Mouse (Mus musculus) heart, embryonic 12.5 days (tissue): ENCODE data around the gene Tspan13. TPM values are rescaled to one million over a fixed set of nuclear protein-coding genes. Genes with fewer than 3 reads are reported as not detected.
A peak's percentile ranks its signal among the peaks of the same experiment; 100 is the strongest.

Experiments
- ATAC-seq: fragments of 200-750 bp; cut with Nextera tagmentation; 2 replicates; pipeline ENCODE4 v1.8.0; 2017; ENCODE audit warnings: moderate TSS enrichment, moderate library complexity; ENCODE audit not compliant: insufficient number of reproducible peaks, low FRiP score
- H3K27ac ChIP-seq: fragments of 300-500 bp; sonication (generic); 2 replicates; pipeline ENCODE4 v1.5.1; 2016; ENCODE audit warnings: mild to moderate bottlenecking, moderate library complexity; ENCODE audit not compliant: poor library complexity, severe bottlenecking
- H3K27me3 ChIP-seq: fragments of 300-500 bp; sonication (generic); replicated peaks from 2 replicates; pipeline ENCODE4 v1.6.1; 2016; ENCODE audit warnings: mild to moderate bottlenecking, moderate library complexity
- H3K36me3 ChIP-seq: fragments of 300-500 bp; sonication (generic); 2 replicates; pipeline ENCODE4 v1.6.1; 2016; ENCODE audit warnings: mild to moderate bottlenecking, moderate library complexity
- H3K4me1 ChIP-seq: fragments of 300-500 bp; sonication (generic); replicated peaks from 2 replicates; pipeline ENCODE4 v1.6.1; 2016; ENCODE audit warnings: mild to moderate bottlenecking
- H3K4me2 ChIP-seq: fragments of 300-500 bp; sonication (generic); 2 replicates; pipeline ENCODE4 v1.6.1; 2016; ENCODE audit warnings: mild to moderate bottlenecking, moderate library complexity
- H3K4me3 ChIP-seq: fragments of 300-500 bp; sonication (generic); 2 replicates; pipeline ENCODE4 v1.5.1; 2016; ENCODE audit warnings: mild to moderate bottlenecking
- H3K9ac ChIP-seq: fragments of 300-500 bp; sonication (generic); 2 replicates; pipeline ENCODE4 v1.6.1; 2016; ENCODE audit warnings: mild to moderate bottlenecking, moderate library complexity
- H3K9me3 ChIP-seq: fragments of 300-500 bp; sonication (generic); replicated peaks from 2 replicates; pipeline ENCODE4 v1.6.1; 2016; ENCODE audit warnings: mild to moderate bottlenecking, moderate library complexity
- WGBS: fragments of 180-500 bp; shearing (Covaris S2); methylation state at CpG from one replicate; pipeline ENCODE4 v1.1.7; 2016; 5-methylcytosine and 5-hydroxymethylcytosine counted together
- polyA plus RNA-seq: library from polyadenylated mRNA; unstranded; fragments of >200 nt; fragmentation: Nextera tagmentation; extraction: Ambion mirVana; gene quantifications from 2 replicates; pipeline ENCODE4 v1.2.1, GENCODE M21; 2016

The Tspan13 gene
- polyA plus RNA-seq, 1 experiment from 2014 or later = 72.7 TPM

DNA sequence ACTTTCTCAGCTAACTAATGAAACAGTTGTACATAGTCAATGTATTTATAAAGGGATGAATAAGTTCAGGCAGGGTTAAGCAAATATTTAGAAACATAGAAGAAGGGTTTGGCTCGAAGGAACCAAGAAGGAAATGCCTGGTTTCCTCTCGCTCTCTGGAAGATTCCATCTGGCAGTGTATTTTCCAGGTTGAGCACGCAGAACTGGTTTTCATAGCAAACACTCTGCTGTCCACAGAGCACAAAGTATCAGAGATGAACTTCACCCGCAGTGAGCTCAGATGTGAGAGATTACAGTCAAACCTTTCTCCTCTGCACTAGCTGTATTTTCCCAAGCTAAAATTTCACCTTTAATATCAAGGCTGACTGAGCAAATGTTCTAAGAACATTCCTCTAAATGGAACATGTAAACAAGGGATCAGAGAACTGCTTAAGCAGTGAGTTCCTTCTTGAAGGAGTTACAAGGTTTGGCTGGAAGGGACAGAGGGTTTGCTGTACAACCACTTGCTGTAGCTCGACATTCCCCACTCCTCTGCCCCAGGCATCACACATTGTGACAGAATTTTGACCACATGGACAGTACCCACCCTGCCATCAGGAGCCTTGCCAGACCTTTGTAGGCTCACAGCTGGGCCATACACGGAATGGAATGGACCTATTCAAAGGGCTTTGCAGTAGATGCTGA lies 33.8 kb downstream of the Tspan13 start:
- Histone ChIP-seq H3K4me3 (no peak overlapping the region), H3K9me3 (no peaks in the 10 kb centered on the region), H3K9ac (no peak overlapping the region), H3K4me2 (no peak overlapping the region), H3K36me3 (no peaks in the 10 kb centered on the region), H3K27me3 (no peaks in the 10 kb centered on the region), H3K4me1 (peaks cover 17% of the 10 kb centered on the region), H3K27ac (peak overlapping the region; percentile 18; the same call in 1 of the 2 replicates)
- 59% methylated on average over 6 of the region's 6 CpGs for WGBS
- ATAC-seq = no peak

DNA sequence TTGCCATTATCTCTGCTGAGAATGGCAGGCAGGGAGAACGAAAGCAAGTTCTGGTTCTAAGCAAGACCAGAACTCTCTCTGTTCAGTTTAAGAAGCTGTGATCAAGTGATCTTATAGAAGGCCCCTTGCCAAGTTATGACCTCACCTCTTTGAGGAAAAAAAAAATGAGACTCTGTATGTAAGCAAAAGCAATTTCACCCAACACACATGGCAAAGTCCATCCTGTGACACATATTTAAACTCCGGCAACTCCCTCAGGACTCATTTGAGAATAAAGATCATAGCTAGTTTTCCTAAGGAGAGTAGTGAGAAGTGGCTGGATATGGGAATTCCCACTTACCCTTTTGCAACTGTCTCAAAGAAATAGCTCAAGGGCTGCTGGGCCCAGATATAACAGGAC lies 34.7 kb downstream of the Tspan13 start:
- peak overlapping the region; percentile 43; the same call in 1 of the 2 replicates for H3K27ac ChIP-seq
- WGBS = 66% methylated on average over 2 of the region's 2 CpGs
- H3K4me1 ChIP-seq = peaks cover 19% of the 10 kb centered on the region
- no peak overlapping the region for H3K4me3 ChIP-seq
- no peaks in the 10 kb centered on the region for H3K9me3 ChIP-seq
- no peak overlapping the region for H3K9ac ChIP-seq
- H3K4me2 ChIP-seq = no peak overlapping the region
- no peaks in the 10 kb centered on the region for H3K36me3 ChIP-seq
- ATAC-seq = no peak
- H3K27me3 ChIP-seq = no peaks in the 10 kb centered on the region

DNA sequence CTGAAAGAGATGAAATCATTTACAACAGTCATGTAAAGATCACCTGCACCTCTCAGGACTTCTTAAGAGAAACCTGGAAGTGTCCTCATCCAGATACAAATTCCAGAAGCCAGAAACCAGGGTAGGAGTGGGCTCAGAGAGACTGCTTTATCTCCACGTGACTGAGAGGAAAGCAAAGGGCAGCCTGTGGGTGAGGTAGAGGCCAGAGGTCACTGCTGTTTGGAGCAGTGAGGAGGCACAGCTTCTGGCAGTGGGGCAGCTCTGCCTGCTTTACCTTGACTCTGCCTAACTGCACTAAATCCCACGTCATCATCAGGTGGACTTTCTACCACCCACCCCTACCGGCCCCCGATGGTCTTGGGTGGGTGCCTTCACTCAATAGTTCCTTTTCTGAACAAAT lies 37.6 kb downstream of the Tspan13 start:
- no peak; the same call in 1 of the 2 replicates for ATAC-seq
- Histone ChIP-seq H3K27me3 (no peaks in the 10 kb centered on the region), H3K4me2 (no peak overlapping the region), H3K9ac (no peak overlapping the region), H3K36me3 (no peaks in the 10 kb centered on the region), H3K9me3 (no peaks in the 10 kb centered on the region), H3K4me1 (peaks cover 31% of the 10 kb centered on the region), H3K27ac (no peak overlapping the region), H3K4me3 (no peak overlapping the region)
- WGBS = 54% methylated on average over 4 of the region's 4 CpGs

DNA sequence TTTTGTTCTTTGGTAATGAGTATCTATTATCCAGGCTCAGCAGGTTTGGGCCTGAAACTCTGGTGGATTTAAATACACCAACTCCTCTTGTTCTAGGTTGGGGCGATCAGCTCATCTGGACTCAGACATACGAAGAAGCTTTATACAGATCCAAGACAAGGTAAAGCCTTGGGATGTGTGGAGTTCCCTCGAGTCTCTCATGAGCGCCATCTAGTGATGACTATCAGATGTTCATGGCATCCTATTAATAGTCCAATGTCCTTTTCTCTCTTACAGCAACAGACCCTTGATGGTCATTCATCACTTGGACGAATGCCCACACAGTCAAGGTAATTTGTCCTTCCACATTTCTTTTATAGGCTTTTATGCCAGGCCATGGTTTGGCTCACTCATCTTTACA lies 46.5 kb downstream of the Tspan13 start:
- H3K27me3 ChIP-seq = no peaks in the 10 kb centered on the region
- H3K4me1 ChIP-seq = 0 out of 2 replicates have a peak, but pooled peaks cover 3% of the 10 kb centered on the region
- no peak overlapping the region for H3K4me2 ChIP-seq
- no peak overlapping the region for H3K27ac ChIP-seq
- no peaks in the 10 kb centered on the region for H3K36me3 ChIP-seq
- no peak overlapping the region for H3K4me3 ChIP-seq
- WGBS = 29% methylated on average over 5 of the region's 5 CpGs
- no peak overlapping the region for H3K9ac ChIP-seq
- no peaks in the 10 kb centered on the region for H3K9me3 ChIP-seq
- ATAC-seq = no peak

DNA sequence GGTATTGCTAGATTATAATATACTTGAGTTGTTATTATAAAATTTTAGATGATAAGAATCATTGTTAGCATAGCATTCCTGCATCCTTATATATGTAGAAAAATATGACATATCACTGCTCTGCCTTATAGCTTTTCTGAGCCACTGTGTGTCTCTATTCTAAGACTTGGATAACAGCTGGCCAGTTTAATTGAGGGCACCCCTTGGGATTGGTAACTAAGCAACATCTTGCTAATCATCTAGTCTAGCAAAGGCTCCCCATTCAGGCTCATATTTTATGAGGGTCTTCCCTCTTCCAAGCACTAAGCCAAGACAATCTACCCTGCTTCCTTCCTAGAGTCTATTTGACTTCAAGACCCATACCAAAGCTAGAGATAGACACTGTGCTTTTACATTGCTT lies 48.2 kb downstream of the Tspan13 start:
- Histone ChIP-seq H3K9me3 (no peaks in the 10 kb centered on the region), H3K4me1 (0 out of 2 replicates have a peak, but pooled peaks cover 3% of the 10 kb centered on the region), H3K4me2 (no peak overlapping the region), H3K36me3 (no peaks in the 10 kb centered on the region), H3K27ac (no peak overlapping the region), H3K4me3 (no peak overlapping the region), H3K9ac (no peak overlapping the region), H3K27me3 (no peaks in the 10 kb centered on the region)
- ATAC-seq = no peak

DNA sequence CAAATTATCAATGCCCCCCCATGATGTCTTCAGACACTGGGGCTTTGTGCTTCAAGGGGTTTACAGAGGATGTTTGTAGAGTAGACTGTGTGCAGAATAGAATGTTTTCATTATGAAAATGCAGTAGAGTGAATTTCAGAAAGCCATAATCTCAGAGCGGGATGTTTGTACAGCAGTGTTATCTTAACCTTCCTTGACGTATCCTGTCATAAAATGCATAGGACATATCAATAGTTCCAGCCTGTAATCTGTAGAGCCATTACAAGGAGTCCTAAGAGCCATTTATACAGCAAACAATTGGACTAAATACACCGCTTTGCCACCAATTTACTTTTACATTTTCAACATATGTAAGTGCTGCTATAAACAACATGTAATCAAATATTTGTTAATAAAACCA lies 48.7 kb downstream of the Tspan13 start:
- H3K4me3 ChIP-seq = no peak overlapping the region
- 0 out of 2 replicates have a peak, but pooled peaks cover 3% of the 10 kb centered on the region for H3K4me1 ChIP-seq
- WGBS = 63% methylated on average over 3 of the region's 3 CpGs
- no peak overlapping the region for H3K9ac ChIP-seq
- H3K9me3 ChIP-seq = no peaks in the 10 kb centered on the region
- H3K27ac ChIP-seq = no peak overlapping the region
- no peaks in the 10 kb centered on the region for H3K27me3 ChIP-seq
- H3K4me2 ChIP-seq = no peak overlapping the region
- ATAC-seq = no peak
- H3K36me3 ChIP-seq = no peaks in the 10 kb centered on the region

DNA sequence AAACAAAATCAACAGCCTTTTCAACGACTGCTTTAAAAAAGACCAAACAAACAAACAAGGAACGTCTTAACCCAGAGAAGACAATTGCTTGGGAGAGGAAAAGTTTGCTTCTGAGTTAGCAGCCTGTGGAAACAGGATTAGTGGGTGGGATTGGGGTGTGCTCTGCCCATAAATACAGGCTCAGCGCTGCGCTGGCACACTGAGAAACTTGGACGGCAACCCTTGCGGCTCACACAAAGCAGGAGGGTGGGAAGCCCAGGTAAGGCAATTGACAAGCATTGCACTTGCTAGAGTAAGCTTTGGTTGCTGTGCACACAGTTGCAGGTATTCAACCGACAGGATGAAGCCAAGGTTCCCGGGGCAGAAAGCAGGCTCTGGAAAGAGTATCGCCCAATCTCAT lies 49.6 kb downstream of the Tspan13 start, which contains the start of gene Agr2:
TSS of gene Agr2 (plus strand) at position 197 of the 400 bp plus-strand sequence.
- Histone ChIP-seq H3K9me3 (no peaks in the 10 kb centered on the region), H3K9ac (no peak within 1 kb of the TSS), H3K4me3 (no peak within 1 kb of the TSS), H3K27ac (no peak within 1 kb of the TSS), H3K36me3 (no peaks in the 10 kb centered on the region), H3K4me2 (no peak within 1 kb of the TSS), H3K27me3 (no peaks in the 10 kb centered on the region), H3K4me1 (0 out of 2 replicates have a peak, but pooled peaks cover 3% of the 10 kb centered on the region)
- ATAC-seq = no peak
- 65% methylated on average over 9 of the region's 9 CpGs for WGBS

DNA sequence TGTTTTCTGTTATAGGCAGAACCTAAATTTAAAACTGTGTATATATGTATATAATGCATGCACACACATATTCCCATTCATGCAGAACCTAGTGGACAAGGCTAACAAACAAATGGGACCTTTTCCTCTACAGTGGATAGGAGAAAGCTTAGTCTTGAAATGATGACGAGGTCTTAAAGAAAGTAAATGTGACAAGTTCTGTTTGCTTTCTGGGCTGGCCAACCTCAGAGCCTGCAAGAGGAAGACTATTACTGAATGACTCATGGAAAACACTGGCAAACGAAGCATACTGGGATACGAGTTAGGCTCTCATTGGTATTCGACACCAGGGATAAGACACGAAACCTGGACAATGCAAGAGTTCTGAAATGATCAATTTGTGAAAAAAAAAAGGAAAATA lies 57.6 kb downstream of the Tspan13 start:
- ATAC-seq = no peak
- no peak overlapping the region for H3K9ac ChIP-seq
- 73% methylated on average over 5 of the region's 5 CpGs for WGBS

DNA sequence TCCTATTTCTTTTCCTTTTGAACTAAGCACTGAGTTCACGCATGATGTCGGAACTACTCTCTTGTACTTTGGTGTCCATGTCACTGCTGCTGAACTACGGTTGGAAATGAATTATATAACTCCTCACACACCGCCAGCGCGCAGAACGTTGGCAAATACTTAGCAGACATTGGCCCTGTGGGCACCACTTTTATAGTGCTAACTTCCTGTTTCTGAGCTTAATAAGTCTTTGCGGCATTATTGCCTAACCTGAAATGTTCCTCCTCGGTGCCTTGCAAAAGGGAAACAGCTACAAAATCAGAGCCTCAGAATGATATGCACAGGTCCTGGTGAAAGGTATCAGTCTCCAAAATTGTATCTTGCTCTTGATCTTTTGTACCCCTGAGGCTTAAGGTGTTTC lies 58.8 kb downstream of the Tspan13 start:
- no peak overlapping the region for H3K4me3 ChIP-seq
- no peaks in the 10 kb centered on the region for H3K9me3 ChIP-seq
- H3K9ac ChIP-seq = no peak overlapping the region
- H3K27me3 ChIP-seq = no peaks in the 10 kb centered on the region
- ATAC-seq = no peak
- no peaks in the 10 kb centered on the region for H3K36me3 ChIP-seq
- WGBS = 91% methylated on average over 9 of the region's 9 CpGs
- H3K4me2 ChIP-seq = no peak overlapping the region
- H3K4me1 ChIP-seq = peaks cover 7% of the 10 kb centered on the region; the same call in 1 of the 2 replicates
- H3K27ac ChIP-seq = no peak overlapping the region

More for the DNA sequence above, 57.6 kb downstream of the Tspan13 start:
- H3K27me3 ChIP-seq = no peaks in the 10 kb centered on the region
- H3K4me3 ChIP-seq = no peak overlapping the region
- H3K9me3 ChIP-seq = no peaks in the 10 kb centered on the region
- peaks cover 7% of the 10 kb centered on the region; the same call in 1 of the 2 replicates for H3K4me1 ChIP-seq
- no peaks in the 10 kb centered on the region for H3K36me3 ChIP-seq
- H3K4me2 ChIP-seq = no peak overlapping the region
- H3K27ac ChIP-seq = no peak overlapping the region

DNA sequence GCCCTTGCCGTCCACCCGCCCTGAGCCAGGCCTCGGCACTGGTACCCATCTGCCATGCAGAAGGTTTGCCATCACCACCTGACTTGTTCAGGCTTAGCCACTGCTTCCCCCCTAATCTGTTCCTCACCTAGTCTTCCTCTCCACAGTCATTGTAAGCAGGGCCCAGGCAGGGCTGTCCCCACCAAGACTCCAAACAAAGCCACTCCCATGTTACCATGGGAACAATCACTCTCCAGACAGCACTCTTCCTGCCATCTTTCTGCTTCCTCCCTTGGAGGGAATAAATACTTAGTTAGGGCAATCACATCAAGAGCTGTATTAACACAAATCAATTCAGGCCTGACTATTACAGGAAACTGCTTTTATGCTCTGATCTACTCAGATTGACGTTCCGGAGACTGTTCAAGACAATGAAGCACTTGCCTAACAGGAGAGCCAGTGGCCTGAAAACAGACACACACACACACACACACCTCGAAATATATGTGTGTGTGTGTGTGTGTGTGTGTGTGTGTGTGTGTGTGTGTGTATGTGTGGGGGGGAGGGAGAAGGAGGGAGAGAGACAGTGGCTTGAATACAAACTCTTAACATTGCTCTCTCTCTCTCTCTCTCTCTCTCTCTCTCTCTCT lies 60.5 kb downstream of the Tspan13 start:
- 37% methylated on average over 6 of the region's 6 CpGs for WGBS
- Histone ChIP-seq H3K36me3 (no peaks in the 10 kb centered on the region), H3K4me2 (peak overlapping the region; percentile 12; the same call in 1 of the 2 replicates), H3K9ac (no peak overlapping the region), H3K27me3 (no peaks in the 10 kb centered on the region), H3K27ac (no peak overlapping the region), H3K9me3 (no peaks in the 10 kb centered on the region), H3K4me3 (no peak overlapping the region), H3K4me1 (peaks cover 7% of the 10 kb centered on the region; the same call in 1 of the 2 replicates)
- peak; percentile 89 for ATAC-seq

DNA sequence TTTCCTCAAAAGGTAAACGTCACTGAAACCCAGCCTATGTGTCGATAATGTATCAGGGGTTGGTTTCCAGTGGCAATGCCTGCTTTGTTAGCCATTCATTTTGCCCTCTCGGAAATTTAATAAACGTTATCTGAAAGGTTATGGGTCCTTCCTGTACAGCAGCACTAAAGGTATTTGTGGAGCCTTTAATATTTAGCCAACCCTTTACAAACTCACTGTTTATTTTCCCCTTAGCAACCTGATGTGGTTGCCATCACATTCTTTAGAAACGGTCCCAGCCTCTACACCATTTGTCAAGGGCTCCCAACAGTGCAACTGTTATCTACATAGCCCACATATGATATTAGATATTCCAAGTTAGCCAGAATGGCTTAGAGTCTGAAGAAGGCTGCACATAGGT lies 62.7 kb downstream of the Tspan13 start:
- H3K4me1 ChIP-seq = peaks cover 7% of the 10 kb centered on the region; the same call in 1 of the 2 replicates
- ATAC-seq = no peak
- H3K27ac ChIP-seq = no peak overlapping the region
- WGBS = 71% methylated on average over 5 of the region's 5 CpGs
- H3K4me2 ChIP-seq = no peak overlapping the region
- no peaks in the 10 kb centered on the region for H3K9me3 ChIP-seq
- H3K9ac ChIP-seq = no peak overlapping the region
- no peaks in the 10 kb centered on the region for H3K36me3 ChIP-seq
- H3K4me3 ChIP-seq = no peak overlapping the region
- H3K27me3 ChIP-seq = no peaks in the 10 kb centered on the region
